Mouse (Mus musculus) kidney, adult 11 months (tissue): ENCODE measurements around the gene Hist1h3e.
"Not testable (repeated sequence)": the region's sequence is repeated elsewhere in the genome, so short reads cannot be mapped to it uniquely, and the experiment has no call there.

Experiments
- DNase-seq: peaks from one replicate; pipeline ENCODE4 v3.0.0; 2022

Hist1h3e gene

GRCm38 (mm10) chr13:23582219-23583056, 20.3 kb upstream of the Hist1h3e start:
- no peak for DNase-seq

DNA sequence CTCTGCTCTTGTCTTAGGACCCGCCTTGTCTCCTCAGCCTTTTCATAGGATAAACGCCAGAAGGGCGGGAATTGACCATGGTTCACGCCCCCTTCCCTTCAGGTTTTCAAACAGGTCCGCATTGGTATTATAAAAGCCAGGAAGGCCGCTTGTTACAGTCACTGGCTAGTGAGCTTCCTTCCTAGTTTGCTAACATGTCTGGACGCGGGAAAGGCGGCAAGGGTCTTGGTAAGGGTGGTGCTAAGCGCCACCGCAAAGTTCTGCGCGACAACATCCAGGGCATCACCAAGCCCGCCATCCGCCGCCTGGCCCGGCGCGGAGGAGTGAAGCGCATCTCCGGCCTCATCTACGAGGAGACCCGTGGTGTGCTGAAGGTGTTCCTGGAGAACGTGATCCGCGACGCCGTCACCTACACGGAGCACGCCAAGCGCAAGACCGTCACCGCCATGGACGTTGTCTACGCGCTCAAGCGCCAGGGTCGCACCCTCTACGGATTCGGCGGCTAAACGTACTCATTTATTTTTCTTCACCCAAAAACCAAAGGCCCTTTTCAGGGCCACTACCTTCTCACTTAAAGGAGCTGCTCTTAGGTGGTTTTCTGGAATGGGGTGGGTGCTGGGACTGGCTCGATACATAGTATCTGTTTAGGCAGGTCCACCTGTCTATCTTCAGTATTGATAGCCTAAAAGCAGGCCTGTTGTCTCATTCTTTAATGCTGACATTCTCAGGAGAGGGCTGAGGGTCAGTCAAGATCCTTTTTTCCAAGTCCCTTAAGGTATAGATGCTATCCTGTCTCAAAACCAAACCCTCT, 19.4 kb upstream of the Hist1h3e start, which contains the start of gene Hist1h4d:
Hist1h4d (plus strand) TSS at position 191 of the 811 bp plus-strand sequence.
- peak; percentile 96 for DNase-seq

- no peak for DNase-seq
Measured at GRCm38 (mm10) chr13:23577835-23578234, 15.7 kb upstream of the Hist1h3e start.

DNA sequence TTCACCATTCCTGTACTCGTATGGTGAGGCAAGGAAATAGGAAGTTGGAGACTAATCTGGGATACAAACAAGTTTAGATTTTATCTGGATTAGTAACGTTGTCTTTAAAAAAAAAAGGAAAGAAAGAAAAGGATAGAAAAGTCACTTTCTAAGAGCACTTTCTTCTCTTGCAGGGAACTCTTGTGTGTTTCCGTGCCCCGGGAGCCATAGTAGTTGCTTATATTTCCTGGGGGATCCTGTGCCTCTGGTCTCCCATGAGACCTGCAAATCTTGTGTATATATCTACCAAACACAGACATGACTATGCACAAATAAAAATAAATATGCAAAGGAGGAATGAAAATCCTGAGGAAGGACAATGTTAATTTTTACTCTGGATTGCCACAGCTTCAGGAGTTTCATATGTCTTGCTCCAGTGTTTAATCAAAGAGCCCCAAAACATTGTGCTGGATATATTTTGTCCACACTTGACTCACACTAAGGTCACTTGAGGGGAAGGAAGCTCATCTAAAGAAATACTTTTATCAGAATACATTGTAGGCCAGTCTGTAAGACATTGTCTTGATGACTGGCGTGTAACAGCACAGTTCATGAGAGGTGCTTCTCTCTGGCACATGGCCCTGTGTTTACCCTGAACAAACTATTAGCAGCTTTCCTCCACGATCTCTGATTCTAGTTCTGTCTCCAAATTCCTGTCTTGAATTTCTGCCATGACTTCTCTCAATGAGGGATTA, 14.9 kb upstream of the Hist1h3e start:
- no peak for DNase-seq

DNA sequence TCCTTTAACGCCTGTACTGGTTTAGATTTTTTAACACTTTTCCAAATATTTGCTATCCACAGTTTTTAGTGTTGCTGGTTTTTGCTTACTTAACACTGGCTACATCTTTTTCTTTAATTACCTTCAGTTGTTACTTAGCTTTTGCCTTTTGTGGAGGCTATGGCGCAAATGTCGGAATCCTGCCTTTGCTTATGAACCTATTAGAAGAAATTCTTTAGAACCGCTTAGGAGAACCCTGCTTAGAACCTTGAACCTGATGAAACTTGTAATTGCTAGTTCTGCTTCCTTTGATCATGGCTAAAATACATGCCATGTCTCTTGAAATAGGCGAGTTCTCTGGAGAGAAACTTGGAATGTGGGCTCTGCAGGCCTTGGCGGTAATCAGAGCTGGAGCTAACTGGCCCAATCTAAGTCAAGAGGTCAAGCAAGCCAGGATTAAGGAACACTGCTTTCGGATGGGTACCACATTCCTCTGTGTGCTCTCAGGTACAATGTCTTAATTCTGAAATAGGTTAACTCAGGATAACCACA, 14.2 kb upstream of the Hist1h3e start:
- DNase-seq, result no peak

- not testable (repeated sequence) for DNase-seq
Measured at GRCm38 (mm10) chr13:23575864-23576313, 13.7 kb upstream of the Hist1h3e start.

GRCm38 (mm10) chr13:23575271-23575851, 13.2 kb upstream of the Hist1h3e start, which contains the start of gene Hist1h3d:
Gene Hist1h3d, plus strand, starts transcription at chr13:23575763.
- DNase-seq, result no peak

- not testable (repeated sequence) for DNase-seq
Measured at GRCm38 (mm10) chr13:23574546-23575170, 12.5 kb upstream of the Hist1h3e start.

DNA sequence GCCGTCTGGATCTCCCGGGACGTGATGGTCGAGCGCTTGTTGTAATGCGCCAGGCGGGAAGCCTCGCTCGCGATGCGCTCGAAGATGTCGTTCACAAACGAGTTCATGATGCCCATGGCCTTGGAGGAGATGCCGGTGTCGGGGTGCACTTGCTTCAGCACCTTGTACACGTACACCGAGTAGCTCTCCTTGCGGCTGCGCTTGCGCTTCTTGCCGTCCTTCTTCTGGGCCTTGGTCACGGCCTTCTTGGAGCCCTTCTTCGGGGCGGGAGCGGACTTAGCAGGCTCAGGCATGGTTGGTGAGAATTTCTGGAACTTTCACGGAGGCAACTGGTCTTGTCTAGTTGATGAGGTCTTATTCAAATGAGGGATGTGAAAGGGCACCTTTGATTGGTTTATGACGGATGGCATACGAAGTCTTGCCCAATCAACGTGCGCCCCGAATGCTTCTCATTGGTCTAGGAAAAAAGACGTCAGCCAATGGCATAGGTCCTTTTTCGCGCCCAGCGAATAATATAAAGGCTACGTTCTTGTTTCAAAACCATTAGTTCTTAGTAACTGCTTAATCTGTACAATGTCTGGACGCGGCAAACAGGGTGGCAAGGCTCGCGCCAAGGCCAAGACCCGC, 11.8 kb upstream of the Hist1h3e start, which contains the start of the genes Hist1h2bf and Hist1h2ad:
Hist1h2bf (minus strand) TSS at position 299 of the 627 bp plus-strand sequence.
Hist1h2ad (plus strand) TSS at position 484 of the 627 bp plus-strand sequence.
- DNase-seq, result peak; percentile 79

DNA sequence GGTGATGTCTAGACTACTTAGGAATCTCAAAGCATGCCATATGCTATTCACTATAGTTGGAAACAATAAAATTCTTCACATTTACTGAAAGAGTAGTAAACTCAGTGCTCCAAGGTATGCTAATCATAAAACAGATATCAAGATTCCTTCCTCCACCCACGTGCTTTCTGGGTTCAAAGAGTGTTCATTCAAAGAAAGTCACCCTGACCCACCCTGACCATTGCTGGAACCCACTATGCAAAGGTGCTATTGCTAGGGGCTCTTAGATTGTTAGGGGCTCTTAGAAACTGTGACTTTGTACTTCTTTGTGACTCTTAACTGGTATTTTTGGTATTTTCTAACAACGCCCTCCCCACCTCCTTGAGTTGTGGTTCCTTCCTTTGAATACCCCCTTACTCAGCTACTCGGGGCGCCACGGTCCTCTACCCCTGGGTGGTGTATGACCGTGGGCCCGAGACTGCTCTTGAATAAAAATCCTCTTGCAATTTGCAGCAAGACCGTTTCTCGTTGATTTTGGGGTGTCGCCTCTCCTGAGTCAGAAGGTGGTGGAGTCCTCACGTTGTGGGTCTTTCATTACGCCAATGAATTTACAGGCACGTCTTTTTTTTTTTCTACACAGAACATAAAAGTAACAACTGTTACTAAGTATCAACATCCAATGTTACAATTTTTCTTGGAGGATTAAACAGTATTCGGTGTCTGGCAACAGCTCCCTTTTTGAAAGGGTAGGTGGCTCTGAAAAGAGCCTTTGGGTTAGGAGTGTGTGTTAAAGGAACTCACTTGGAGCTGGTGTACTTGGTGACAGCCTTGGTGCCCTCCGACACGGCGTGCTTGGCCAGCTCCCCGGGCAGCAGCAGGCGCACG, 11.1 kb upstream of the Hist1h3e start:
- DNase-seq, result not testable (repeated sequence)

- DNase-seq, result no peak
Measured at GRCm38 (mm10) chr13:23572218-23573033, 10.3 kb upstream of the Hist1h3e start.

DNA sequence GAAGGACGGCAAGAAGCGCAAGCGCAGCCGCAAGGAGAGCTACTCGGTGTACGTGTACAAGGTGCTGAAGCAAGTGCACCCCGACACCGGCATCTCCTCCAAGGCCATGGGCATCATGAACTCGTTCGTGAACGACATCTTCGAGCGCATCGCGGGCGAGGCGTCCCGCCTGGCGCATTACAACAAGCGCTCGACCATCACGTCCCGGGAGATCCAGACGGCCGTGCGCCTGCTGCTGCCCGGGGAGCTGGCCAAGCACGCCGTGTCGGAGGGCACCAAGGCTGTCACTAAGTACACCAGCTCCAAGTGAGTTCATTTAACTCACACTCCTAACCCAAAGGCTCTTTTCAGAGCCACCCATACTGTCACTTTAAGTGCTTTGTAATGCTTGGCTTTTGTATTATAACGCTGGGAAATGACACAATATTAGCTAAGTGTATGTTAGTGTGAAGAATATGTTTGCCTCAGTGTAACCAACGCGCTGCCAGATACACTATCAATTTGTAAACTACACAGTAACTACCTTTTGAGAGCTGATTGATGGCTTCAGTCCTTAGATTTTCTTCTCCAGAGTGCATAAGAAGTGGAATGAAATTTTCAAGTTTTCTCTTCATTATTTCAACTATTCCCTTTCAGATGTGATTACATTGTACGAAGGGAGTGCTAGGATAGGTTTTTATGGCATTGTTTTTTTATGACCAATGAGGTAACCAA, 9.5 kb upstream of the Hist1h3e start:
- not testable (repeated sequence) for DNase-seq

GRCm38 (mm10) chr13:23571022-23571503, 8.9 kb upstream of the Hist1h3e start, which contains the start of the genes Hist1h2ae and Hist1h2bg:
Gene Hist1h2ae, minus strand, starts transcription at chr13:23571220.
Gene Hist1h2bg, plus strand, starts transcription at chr13:23571396.
- DNase-seq, result peak; percentile 38

DNA sequence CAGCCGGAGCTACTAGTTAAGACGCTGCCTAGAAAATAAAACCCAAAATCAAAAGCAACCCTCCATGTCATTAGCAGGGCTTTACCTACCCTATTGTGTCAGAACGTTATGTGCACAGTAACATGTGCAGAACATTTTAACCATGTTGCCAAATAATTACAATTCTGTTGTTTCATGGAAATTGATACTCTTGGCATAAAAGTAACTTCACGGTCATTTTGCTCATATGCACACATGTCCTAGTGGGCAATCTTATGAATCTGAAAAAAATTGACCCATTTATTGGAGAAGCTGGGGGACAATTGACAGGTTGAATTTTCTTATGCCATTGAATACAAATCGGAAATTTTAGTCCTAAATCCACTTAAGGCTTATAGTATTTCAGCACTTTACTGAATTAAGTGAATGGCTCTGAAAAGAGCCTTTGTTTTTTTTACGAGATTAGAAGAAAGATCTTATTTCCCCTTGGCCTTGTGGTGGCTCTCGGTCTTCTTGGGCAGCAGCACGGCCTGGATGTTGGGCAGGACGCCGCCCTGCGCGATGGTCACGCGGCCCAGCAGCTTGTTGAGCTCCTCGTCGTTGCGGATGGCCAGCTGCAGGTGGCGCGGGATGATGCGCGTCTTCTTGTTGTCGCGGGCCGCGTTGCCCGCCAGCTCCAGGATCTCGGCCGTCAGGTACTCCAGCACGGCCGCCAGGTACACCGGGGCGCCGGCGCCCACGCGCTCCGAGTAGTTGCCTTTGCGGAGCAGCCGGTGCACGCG, 8.3 kb upstream of the Hist1h3e start:
- not testable (repeated sequence) for DNase-seq

GRCm38 (mm10) chr13:23564482-23564881, 2.3 kb upstream of the Hist1h3e start:
- no peak for DNase-seq

- DNase-seq, result no peak
Measured at GRCm38 (mm10) chr13:23562699-23563462, 712 bp upstream of the Hist1h3e start.
